Mouse (Mus musculus) embryonic facial prominence, embryonic 15.5 days (tissue): ENCODE results near the gene Cpne4. TPM values are rescaled to one million over a fixed set of nuclear protein-coding genes. Genes with fewer than 3 reads are reported as not detected.

Source experiments
- ATAC-seq: fragments of 200-750 bp; cut with Nextera tagmentation; 2 replicates; pipeline ENCODE4 v1.8.0; 2017; ENCODE audit warnings: low read depth, moderate TSS enrichment; ENCODE audit not compliant: insufficient number of reproducible peaks, low FRiP score, low TSS enrichment
- H3K27ac ChIP-seq: fragments of 300-500 bp; sonication (generic); replicated peaks from 2 replicates; pipeline ENCODE4 v1.5.1; 2015; ENCODE audit warnings: mild to moderate bottlenecking, inconsistent platforms
- H3K27me3 ChIP-seq: fragments of 300-500 bp; sonication (generic); 2 replicates; pipeline ENCODE4 v1.6.1; 2015; ENCODE audit warnings: inconsistent platforms
- H3K36me3 ChIP-seq: fragments of 300-500 bp; sonication (generic); 2 replicates; pipeline ENCODE4 v1.6.1; 2015; ENCODE audit warnings: mild to moderate bottlenecking, inconsistent platforms
- H3K4me1 ChIP-seq: fragments of 300-500 bp; sonication (generic); 2 replicates; pipeline ENCODE4 v1.6.1; 2015; ENCODE audit warnings: inconsistent platforms
- H3K4me2 ChIP-seq: fragments of 300-500 bp; sonication (generic); replicated peaks from 2 replicates; pipeline ENCODE4 v1.6.1; 2015; ENCODE audit warnings: mild to moderate bottlenecking, inconsistent platforms
- H3K4me3 ChIP-seq: fragments of 300-500 bp; sonication (generic); replicated peaks from 2 replicates; pipeline ENCODE4 v1.5.1; 2015; ENCODE audit warnings: mild to moderate bottlenecking, inconsistent platforms
- H3K9ac ChIP-seq: fragments of 300-500 bp; sonication (generic); 2 replicates; pipeline ENCODE4 v1.6.1; 2015; ENCODE audit warnings: inconsistent platforms
- H3K9me3 ChIP-seq: fragments of 300-500 bp; sonication (generic); replicated peaks from 2 replicates; pipeline ENCODE4 v1.6.1; 2016; ENCODE audit warnings: inconsistent platforms
- WGBS: fragments of 180-500 bp; shearing (Covaris S2); methylation state at CpG from one replicate; pipeline ENCODE4 v1.1.7; 2015; 5-methylcytosine and 5-hydroxymethylcytosine counted together
- polyA plus RNA-seq: library from polyadenylated mRNA; unstranded; fragments of >200 nt; fragmentation: Nextera tagmentation; extraction: Ambion mirVana; gene quantifications from 2 replicates; pipeline ENCODE4 v1.2.1, GENCODE M21; 2015

Cpne4 gene
- polyA plus RNA-seq, 1 experiment from 2014 or later, result 1.4 TPM

DNA sequence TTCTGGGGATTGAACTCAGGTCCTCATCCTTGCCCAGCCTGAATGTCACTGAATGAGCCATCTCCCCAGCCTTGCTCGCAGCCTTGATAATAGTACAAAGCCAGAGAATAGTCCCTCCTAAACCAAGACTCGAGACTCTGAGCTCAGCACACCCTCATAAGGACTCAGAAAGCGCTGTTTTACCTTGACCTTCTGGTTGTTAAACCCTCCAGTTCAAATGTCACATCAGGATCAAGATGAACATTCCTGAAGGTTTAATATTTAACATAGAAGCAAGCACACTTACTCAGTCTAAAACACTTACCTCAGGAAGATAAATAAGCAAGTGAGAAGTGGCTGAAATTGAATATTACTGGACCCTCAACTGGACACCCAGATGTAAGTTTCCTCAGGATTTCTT, 405.1 kb downstream of the Cpne4 start:
- Histone ChIP-seq H3K4me1 (no peaks in the 10 kb centered on the region), H3K36me3 (no peaks in the 10 kb centered on the region), H3K9me3 (no peaks in the 10 kb centered on the region), H3K9ac (no peak overlapping the region), H3K27me3 (no peaks in the 10 kb centered on the region), H3K4me3 (no peak overlapping the region), H3K27ac (no peak overlapping the region), H3K4me2 (no peak overlapping the region)
- no peak for ATAC-seq
- WGBS, result 71% methylated on average over 3 of the region's 3 CpGs

DNA sequence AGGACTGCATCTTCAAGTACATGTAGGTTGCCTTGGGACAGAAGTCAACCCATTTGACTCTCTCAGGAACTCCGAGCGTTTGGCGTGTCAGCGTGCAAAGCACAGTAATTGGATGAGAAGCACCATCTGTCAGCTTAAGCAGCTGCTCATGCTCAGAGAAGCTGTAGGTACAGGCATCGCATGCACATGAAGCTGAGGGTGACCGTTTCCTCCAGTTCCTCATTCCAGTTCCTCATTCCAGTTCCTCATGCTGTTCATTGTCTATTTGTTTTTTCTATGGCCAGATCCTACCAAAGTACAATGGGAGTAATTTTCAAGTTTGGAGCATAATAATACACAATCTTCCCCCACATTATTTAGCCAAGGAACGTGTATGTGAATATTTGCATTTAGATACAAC, 425.7 kb downstream of the Cpne4 start:
- no peak for ATAC-seq
- 88% methylated on average over 7 of the region's 7 CpGs for WGBS
- H3K27ac ChIP-seq, result no peak overlapping the region
- H3K36me3 ChIP-seq, result no peaks in the 10 kb centered on the region
- H3K4me1 ChIP-seq, result no peaks in the 10 kb centered on the region
- H3K27me3 ChIP-seq, result no peaks in the 10 kb centered on the region
- H3K4me2 ChIP-seq, result no peak overlapping the region
- H3K9ac ChIP-seq, result no peak overlapping the region
- no peaks in the 10 kb centered on the region for H3K9me3 ChIP-seq
- H3K4me3 ChIP-seq, result no peak overlapping the region

DNA sequence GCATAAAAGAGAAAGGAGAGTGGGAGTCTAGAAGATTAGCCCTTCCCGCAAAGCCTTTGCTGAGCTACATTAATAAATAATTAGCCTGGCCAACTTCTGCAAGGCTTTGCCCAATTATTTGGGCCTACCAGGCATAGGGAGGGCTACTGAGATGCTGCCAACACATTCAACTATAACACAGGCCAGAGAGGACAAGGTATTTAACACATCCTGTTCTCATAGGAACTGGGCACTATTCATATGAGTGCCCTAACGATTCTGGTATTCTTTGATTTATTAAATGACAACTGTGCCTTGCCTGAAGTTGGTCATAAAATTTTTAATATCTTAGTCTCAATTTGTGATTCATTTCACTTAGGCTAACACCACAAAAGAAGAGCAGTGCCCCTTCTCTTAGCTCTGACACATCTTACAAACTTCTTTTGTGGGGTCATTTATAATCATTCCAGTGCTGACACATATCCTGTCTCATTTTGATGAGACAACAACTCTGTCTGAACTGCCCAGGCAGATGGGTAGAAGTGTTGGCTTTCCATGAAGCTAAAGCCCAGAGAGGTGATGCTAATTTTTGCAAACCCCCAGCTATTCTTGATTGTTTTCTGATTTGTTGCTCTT, 435.0 kb downstream of the Cpne4 start:
- no peak for ATAC-seq
- no peaks in the 10 kb centered on the region for H3K9me3 ChIP-seq
- no peaks in the 10 kb centered on the region for H3K36me3 ChIP-seq
- H3K4me2 ChIP-seq, result no peak overlapping the region
- no peaks in the 10 kb centered on the region for H3K4me1 ChIP-seq
- H3K27ac ChIP-seq, result no peak overlapping the region
- no peak overlapping the region for H3K4me3 ChIP-seq
- H3K9ac ChIP-seq, result no peak overlapping the region
- H3K27me3 ChIP-seq, result no peaks in the 10 kb centered on the region
- WGBS, result 81% methylated on average over 2 of the region's 2 CpGs

DNA sequence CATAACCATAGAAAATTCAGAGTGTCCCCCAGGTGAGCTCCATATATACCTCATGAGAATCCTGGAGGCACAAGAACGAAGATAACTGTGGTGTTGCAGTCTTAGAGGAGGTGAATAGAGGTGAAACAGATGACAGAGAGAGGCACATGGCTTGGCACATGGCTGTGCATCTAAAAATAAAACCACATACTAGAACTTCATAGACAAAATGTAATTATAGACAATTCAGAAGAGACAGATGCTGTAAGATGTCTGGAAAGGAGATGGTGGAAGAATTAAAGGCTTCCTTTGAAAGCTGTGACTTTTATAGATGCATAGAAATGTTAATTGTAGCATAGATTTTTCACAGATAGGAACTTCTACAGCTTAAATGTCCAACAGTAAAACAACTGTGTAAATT, 451.1 kb downstream of the Cpne4 start:
- H3K4me3 ChIP-seq, result no peak overlapping the region
- no peaks in the 10 kb centered on the region for H3K36me3 ChIP-seq
- 49% methylated on average over 1 of the region's 1 CpGs for WGBS
- no peaks in the 10 kb centered on the region for H3K27me3 ChIP-seq
- H3K4me1 ChIP-seq, result no peaks in the 10 kb centered on the region
- H3K4me2 ChIP-seq, result no peak overlapping the region
- no peak overlapping the region for H3K9ac ChIP-seq
- no peaks in the 10 kb centered on the region for H3K9me3 ChIP-seq
- no peak overlapping the region for H3K27ac ChIP-seq
- no peak for ATAC-seq

DNA sequence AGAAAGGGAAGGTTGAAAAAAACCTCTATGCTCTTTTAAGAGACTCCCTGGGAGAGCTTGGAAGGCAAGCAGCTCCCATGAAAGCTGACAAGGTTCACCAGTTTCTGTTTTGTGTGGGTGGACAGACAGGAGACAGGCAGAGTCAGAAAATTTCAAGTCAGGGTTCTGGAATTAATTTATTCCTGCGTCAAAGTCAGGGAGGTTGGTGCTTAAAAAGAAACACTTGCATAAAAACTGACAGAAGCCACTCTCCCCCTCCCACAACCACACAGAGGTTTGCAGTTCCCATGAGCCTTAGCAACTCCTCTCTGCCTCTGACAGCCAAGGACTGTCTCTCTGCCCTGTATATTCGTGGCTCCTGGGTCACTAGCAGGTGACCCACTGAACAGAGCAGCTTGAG, 463.6 kb downstream of the Cpne4 start:
- WGBS, result 14% methylated on average over 2 of the region's 2 CpGs
- Histone ChIP-seq H3K27ac (no peak overlapping the region), H3K36me3 (no peaks in the 10 kb centered on the region), H3K4me1 (0 out of 2 replicates have a peak, but pooled peaks cover 4% of the 10 kb centered on the region), H3K4me3 (no peak overlapping the region), H3K9me3 (no peaks in the 10 kb centered on the region), H3K4me2 (no peak overlapping the region), H3K27me3 (no peaks in the 10 kb centered on the region), H3K9ac (no peak overlapping the region)
- no peak for ATAC-seq

DNA sequence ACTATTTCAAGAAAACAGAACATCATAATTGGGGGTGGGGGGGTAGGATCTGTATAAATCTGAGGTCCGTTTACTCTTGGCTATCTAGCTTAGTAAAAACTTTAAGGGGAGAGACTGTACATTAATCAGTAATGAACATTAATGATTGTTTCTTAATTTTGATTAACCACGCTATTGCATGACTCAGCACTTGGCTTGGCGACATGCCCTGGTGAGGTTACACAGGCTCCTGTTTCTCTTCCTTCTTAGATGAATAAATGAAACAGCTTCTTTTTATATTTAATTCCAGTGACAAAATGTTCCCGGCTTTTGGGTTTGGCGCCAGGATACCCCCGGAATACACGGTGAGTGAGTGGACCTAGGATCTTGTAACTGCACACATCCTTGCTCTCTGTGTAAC, 471.1 kb downstream of the Cpne4 start:
- H3K9ac ChIP-seq, result no peak overlapping the region
- no peak for ATAC-seq
- no peak overlapping the region for H3K4me3 ChIP-seq
- no peak overlapping the region for H3K27ac ChIP-seq
- H3K27me3 ChIP-seq, result no peaks in the 10 kb centered on the region
- H3K36me3 ChIP-seq, result no peaks in the 10 kb centered on the region
- H3K4me2 ChIP-seq, result no peak overlapping the region
- 82% methylated on average over 7 of the region's 7 CpGs for WGBS
- H3K9me3 ChIP-seq, result no peaks in the 10 kb centered on the region
- no peaks in the 10 kb centered on the region for H3K4me1 ChIP-seq

DNA sequence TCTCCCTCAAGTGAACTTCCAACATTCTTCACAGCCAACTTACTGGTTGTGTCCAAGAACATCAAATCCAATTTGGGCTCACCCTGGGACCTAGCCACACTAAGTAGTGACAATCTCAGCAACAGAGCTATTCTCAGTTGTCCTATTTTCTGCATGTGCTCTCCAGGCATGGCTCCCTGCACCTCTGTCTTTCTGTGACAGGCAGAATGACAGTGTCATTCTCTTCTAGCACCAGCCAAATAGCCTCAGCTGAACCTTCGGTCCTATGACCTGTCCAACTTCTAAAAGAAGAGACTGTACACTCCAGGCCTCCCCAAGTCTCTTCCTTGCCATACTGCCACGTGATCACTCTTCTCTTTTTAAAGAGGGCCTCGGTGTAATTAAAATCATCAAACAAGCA, 481.2 kb downstream of the Cpne4 start:
- Histone ChIP-seq H3K27me3 (no peaks in the 10 kb centered on the region), H3K9ac (no peak overlapping the region)
- no peak for ATAC-seq

DNA sequence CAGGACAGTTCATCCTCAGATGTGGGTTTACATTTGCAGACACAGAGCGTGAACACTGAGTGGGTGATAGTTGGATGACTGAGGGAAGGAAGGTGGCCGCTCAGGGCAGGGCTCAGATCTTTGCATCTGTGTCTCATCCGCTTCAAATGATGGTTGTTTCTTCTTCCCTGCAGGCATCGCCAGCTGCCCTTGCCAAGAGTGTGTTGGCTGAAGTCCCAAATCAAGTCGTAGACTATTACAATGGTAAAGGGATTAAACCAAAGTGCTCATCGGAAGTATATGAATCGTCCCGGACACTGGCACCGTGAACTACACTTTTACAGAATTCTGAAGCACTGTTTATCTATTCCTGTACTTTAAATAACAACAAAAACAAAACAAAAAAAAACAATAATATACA, 485.5 kb downstream of the Cpne4 start:
- no peak overlapping the region for H3K9ac ChIP-seq

More for the DNA sequence above, 481.2 kb downstream of the Cpne4 start:
- H3K36me3 ChIP-seq, result no peaks in the 10 kb centered on the region
- no peaks in the 10 kb centered on the region for H3K4me1 ChIP-seq
- H3K9me3 ChIP-seq, result no peaks in the 10 kb centered on the region
- H3K27ac ChIP-seq, result no peak overlapping the region
- 69% methylated on average over 3 of the region's 3 CpGs for WGBS
- no peak overlapping the region for H3K4me2 ChIP-seq
- no peak overlapping the region for H3K4me3 ChIP-seq

DNA sequence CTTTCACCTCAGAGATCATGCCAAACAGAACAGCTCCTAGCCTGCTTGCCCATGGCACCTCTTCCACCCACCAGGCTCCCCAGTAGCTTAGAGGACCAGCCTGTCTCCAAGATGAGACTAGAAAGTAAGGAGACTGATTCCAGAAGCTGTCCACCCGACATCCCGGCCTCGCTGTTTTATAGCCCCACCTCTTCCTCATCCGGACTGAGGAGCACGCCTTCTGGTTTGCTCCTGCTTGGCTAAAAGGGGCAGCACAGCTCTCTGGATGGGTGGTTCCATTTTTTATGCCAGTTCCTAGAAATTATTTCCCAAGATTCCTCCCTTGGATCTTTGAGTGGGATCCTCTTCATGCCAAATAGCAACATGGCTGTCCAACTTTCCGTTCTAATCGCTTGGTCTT, 486.6 kb downstream of the Cpne4 start:
- Histone ChIP-seq H3K4me1 (no peaks in the 10 kb centered on the region), H3K4me3 (no peak overlapping the region), H3K9ac (no peak overlapping the region), H3K27me3 (no peaks in the 10 kb centered on the region), H3K27ac (no peak overlapping the region), H3K9me3 (no peaks in the 10 kb centered on the region), H3K4me2 (no peak overlapping the region), H3K36me3 (no peaks in the 10 kb centered on the region)
- ATAC-seq, result no peak
- WGBS, result 84% methylated on average over 7 of the region's 7 CpGs

More for the DNA sequence above, 485.5 kb downstream of the Cpne4 start:
- Histone ChIP-seq H3K4me1 (no peaks in the 10 kb centered on the region), H3K36me3 (no peaks in the 10 kb centered on the region), H3K4me2 (no peak overlapping the region), H3K27ac (no peak overlapping the region), H3K9me3 (no peaks in the 10 kb centered on the region), H3K4me3 (no peak overlapping the region), H3K27me3 (no peaks in the 10 kb centered on the region)
- no peak for ATAC-seq
- 72% methylated on average over 9 of the region's 9 CpGs for WGBS

DNA sequence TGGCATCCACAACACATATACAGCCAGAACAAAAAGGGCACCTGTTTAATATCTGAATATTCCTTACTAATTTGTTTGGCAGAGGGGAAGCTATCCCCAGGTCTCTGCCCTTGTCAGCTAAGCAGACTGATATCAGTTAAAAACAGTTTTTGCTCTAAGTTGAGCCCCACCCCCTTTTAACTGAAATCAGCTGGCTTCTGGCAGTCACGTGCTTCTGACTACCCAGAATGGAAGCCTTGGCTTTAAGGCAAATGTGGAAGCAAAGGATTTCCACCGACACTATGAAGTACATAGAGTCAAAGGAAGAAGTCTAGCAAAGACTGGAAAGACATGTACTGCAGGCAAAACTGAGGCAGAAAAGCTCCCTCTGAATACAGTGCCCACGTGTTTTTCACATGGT, 490.8 kb downstream of the Cpne4 start:
- 63% methylated on average over 3 of the region's 3 CpGs for WGBS
- H3K4me2 ChIP-seq, result no peak overlapping the region

DNA sequence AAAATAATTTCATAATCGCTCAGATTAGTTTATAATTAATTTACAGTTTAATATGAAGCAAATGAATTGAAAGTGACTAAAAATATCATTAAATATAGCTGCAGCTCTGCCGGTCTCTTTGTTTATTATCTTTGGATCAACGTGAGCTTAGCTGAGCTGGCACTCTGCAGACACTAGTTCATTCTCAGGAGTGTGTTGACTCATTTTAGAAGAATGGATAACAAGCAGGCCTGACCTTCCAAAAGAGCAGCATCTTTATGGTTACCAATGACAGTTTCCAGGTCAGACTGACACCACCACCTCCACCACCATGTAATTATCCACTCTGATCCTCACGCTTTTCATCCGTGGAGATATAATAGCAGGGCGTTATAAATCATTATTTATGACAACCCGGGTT, 498.9 kb downstream of the Cpne4 start:
- no peaks in the 10 kb centered on the region for H3K27me3 ChIP-seq
- no peak overlapping the region for H3K27ac ChIP-seq
- ATAC-seq, result no peak
- WGBS, result 66% methylated on average over 7 of the region's 7 CpGs
- H3K9me3 ChIP-seq, result no peaks in the 10 kb centered on the region
- H3K4me1 ChIP-seq, result no peaks in the 10 kb centered on the region
- no peaks in the 10 kb centered on the region for H3K36me3 ChIP-seq
- no peak overlapping the region for H3K9ac ChIP-seq
- H3K4me3 ChIP-seq, result no peak overlapping the region
- H3K4me2 ChIP-seq, result no peak overlapping the region

More for the DNA sequence above, 490.8 kb downstream of the Cpne4 start:
- no peak overlapping the region for H3K4me3 ChIP-seq
- no peak overlapping the region for H3K9ac ChIP-seq
- ATAC-seq, result no peak
- no peaks in the 10 kb centered on the region for H3K4me1 ChIP-seq
- no peaks in the 10 kb centered on the region for H3K36me3 ChIP-seq
- no peaks in the 10 kb centered on the region for H3K27me3 ChIP-seq
- no peaks in the 10 kb centered on the region for H3K9me3 ChIP-seq
- no peak overlapping the region for H3K27ac ChIP-seq

DNA sequence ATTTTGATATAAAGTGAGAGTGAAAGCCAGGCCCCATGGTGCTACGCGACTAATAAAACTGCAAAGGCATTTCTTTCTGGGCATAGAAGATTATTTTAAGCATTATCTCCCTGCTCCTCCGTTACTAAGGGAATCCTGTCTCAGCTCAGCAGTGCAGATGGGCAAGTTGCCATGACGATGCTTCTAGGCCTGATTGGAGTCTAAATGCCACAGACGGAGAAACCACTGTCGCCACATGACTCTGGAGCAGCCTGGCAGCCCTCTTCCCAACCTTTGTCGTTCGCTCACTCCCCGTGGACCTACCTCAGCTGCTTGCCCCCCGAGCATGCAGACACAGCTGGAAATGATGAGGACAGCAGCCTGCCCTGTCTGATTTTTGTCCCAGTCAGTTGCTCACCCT, 501.3 kb downstream of the Cpne4 start:
- Histone ChIP-seq H3K4me3 (no peak overlapping the region), H3K27ac (no peak overlapping the region), H3K36me3 (no peaks in the 10 kb centered on the region), H3K9me3 (no peaks in the 10 kb centered on the region), H3K4me2 (no peak overlapping the region), H3K27me3 (no peaks in the 10 kb centered on the region), H3K9ac (no peak overlapping the region), H3K4me1 (no peaks in the 10 kb centered on the region)
- 49% methylated on average over 10 of the region's 10 CpGs for WGBS
- no peak for ATAC-seq
